Mouse (Mus musculus) hindbrain, embryonic 11.5 days (tissue): ENCODE data around the gene Traf3. TPM values are rescaled to one million over a fixed set of nuclear protein-coding genes. Genes with fewer than 3 reads are reported as not detected.
A peak's percentile ranks its signal among the peaks of the same experiment; 100 is the strongest.

ENCODE experiments used
- ATAC-seq: fragments of 200-750 bp; cut with Nextera tagmentation; 2 replicates; pipeline ENCODE4 v1.8.0; 2017; ENCODE audit warnings: mild to moderate bottlenecking, moderate TSS enrichment, moderate library complexity; ENCODE audit not compliant: low FRiP score
- DNase-seq: peaks from one replicate; pipeline ENCODE4 v3.0.0-alpha.2; 2015; ENCODE audit warnings: low spot score
- H3K27ac ChIP-seq: fragments of 300-500 bp; sonication (generic); 2 replicates; pipeline ENCODE4 v1.5.1; 2014; ENCODE audit warnings: mild to moderate bottlenecking, low read depth, low read length
- H3K27me3 ChIP-seq: fragments of 300-500 bp; sonication (generic); 2 replicates; pipeline ENCODE4 v1.6.1; 2014; ENCODE audit warnings: mild to moderate bottlenecking, low read length, moderate library complexity, mixed read lengths; ENCODE audit not compliant: control insufficient read depth, insufficient read depth
- H3K36me3 ChIP-seq: fragments of 300-500 bp; sonication (generic); 2 replicates; pipeline ENCODE4 v1.6.1; 2014; ENCODE audit warnings: mild to moderate bottlenecking, low read length, moderate library complexity, mixed read lengths; ENCODE audit not compliant: control insufficient read depth, insufficient read depth
- H3K4me1 ChIP-seq: fragments of 300-500 bp; sonication (generic); replicated peaks from 2 replicates; pipeline ENCODE4 v1.6.1; 2014; ENCODE audit warnings: low read length, mixed read lengths; ENCODE audit not compliant: control insufficient read depth, insufficient read depth
- H3K4me2 ChIP-seq: fragments of 300-500 bp; sonication (generic); replicated peaks from 2 replicates; pipeline ENCODE4 v1.6.1; 2014; ENCODE audit warnings: mild to moderate bottlenecking, low read depth, low read length
- H3K4me3 ChIP-seq: fragments of 300-500 bp; sonication (generic); 2 replicates; pipeline ENCODE4 v1.5.1; 2014; ENCODE audit warnings: low read depth, low read length
- H3K9ac ChIP-seq: fragments of 300-500 bp; sonication (generic); 2 replicates; pipeline ENCODE4 v1.6.1; 2014; ENCODE audit warnings: low read depth, low read length
- H3K9me3 ChIP-seq: fragments of 300-500 bp; sonication (generic); 2 replicates; pipeline ENCODE4 v1.6.1; 2016; ENCODE audit warnings: low read length; ENCODE audit not compliant: control insufficient read depth
- WGBS: fragments of 180-500 bp; shearing (Covaris S2); extraction: QIAGEN DNeasy Blood & Tissue Kit; methylation state at CpG from one replicate; pipeline ENCODE4 v1.1.7; 2014; 5-methylcytosine and 5-hydroxymethylcytosine counted together
- polyA plus RNA-seq: library from polyadenylated mRNA; unstranded; fragments of >200 nt; fragmentation: Nextera tagmentation; extraction: Ambion mirVana; gene quantifications from 2 replicates; pipeline ENCODE4 v1.2.1, GENCODE M21; 2014

The Traf3 gene
- polyA plus RNA-seq, 1 experiment from 2014 or later: 16.2 TPM

- Histone ChIP-seq H3K9ac (peak overlapping the region; percentile 31; the same call in 1 of the 2 replicates), H3K4me1 (peaks cover 15% of the 10 kb centered on the region), H3K27me3 (peaks cover 68% of the 10 kb centered on the region), H3K27ac (no peak overlapping the region), H3K9me3 (no peaks in the 10 kb centered on the region), H3K4me3 (peak overlapping the region; percentile 35), H3K36me3 (no peaks in the 10 kb centered on the region), H3K4me2 (peak overlapping the region; percentile 69)
- WGBS: under 1% methylated on average over 53 of the region's 58 CpGs
- ATAC-seq (no peak), DNase-seq (peak; percentile 44)
Measured at GRCm38 (mm10) chr12:111275150-111275841, 109.1 kb downstream of the Traf3 start.

GRCm38 (mm10) chr12:111276371-111276770, 110.2 kb downstream of the Traf3 start:
- Histone ChIP-seq H3K4me1 (peaks cover 15% of the 10 kb centered on the region), H3K4me3 (no peak overlapping the region), H3K9me3 (no peaks in the 10 kb centered on the region), H3K4me2 (no peak overlapping the region), H3K27ac (no peak overlapping the region), H3K27me3 (peaks cover 57% of the 10 kb centered on the region), H3K9ac (no peak overlapping the region), H3K36me3 (no peaks in the 10 kb centered on the region)
- WGBS: 53% methylated on average over 6 of the region's 6 CpGs
- ATAC-seq (no peak), DNase-seq (no peak)

- Histone ChIP-seq H3K4me3 (no peak overlapping the region), H3K9ac (no peak overlapping the region), H3K9me3 (no peaks in the 10 kb centered on the region), H3K27me3 (no peaks in the 10 kb centered on the region), H3K4me1 (0 out of 2 replicates have a peak, but pooled peaks cover 2% of the 10 kb centered on the region), H3K4me2 (no peak overlapping the region; the same call in 1 of the 2 replicates), H3K36me3 (no peaks in the 10 kb centered on the region), H3K27ac (no peak overlapping the region)
- no peak for ATAC-seq
- WGBS: 68% methylated on average over 4 of the region's 4 CpGs
- no peak for DNase-seq
Measured at GRCm38 (mm10) chr12:111283573-111283972, 117.4 kb downstream of the Traf3 start.

GRCm38 (mm10) chr12:111284532-111284931, 118.4 kb downstream of the Traf3 start:
- no peak for ATAC-seq
- Histone ChIP-seq H3K4me1 (0 out of 2 replicates have a peak, but pooled peaks cover 2% of the 10 kb centered on the region), H3K27ac (no peak overlapping the region), H3K27me3 (no peaks in the 10 kb centered on the region), H3K4me3 (no peak overlapping the region), H3K9ac (no peak overlapping the region), H3K36me3 (no peaks in the 10 kb centered on the region), H3K4me2 (peak overlapping the region; percentile 21; the same call in 1 of the 2 replicates), H3K9me3 (no peaks in the 10 kb centered on the region)
- no peak for DNase-seq
- 31% methylated on average over 10 of the region's 10 CpGs for WGBS

- ATAC-seq (no peak), DNase-seq (no peak)
- Histone ChIP-seq H3K27me3 (no peaks in the 10 kb centered on the region), H3K4me3 (no peak overlapping the region), H3K9ac (no peak overlapping the region), H3K9me3 (no peaks in the 10 kb centered on the region), H3K4me1 (no peaks in the 10 kb centered on the region), H3K4me2 (no peak overlapping the region), H3K27ac (no peak overlapping the region), H3K36me3 (peaks cover 13% of the 10 kb centered on the region)
- 89% methylated on average over 12 of the region's 12 CpGs for WGBS
Measured at GRCm38 (mm10) chr12:111293025-111293424, 126.9 kb downstream of the Traf3 start.

GRCm38 (mm10) chr12:111301322-111302017, 135.3 kb downstream of the Traf3 start:
- 95% methylated on average over 27 of the region's 27 CpGs for WGBS
- Histone ChIP-seq H3K9me3 (no peaks in the 10 kb centered on the region), H3K27me3 (no peaks in the 10 kb centered on the region), H3K9ac (no peak overlapping the region), H3K27ac (no peak overlapping the region), H3K4me1 (no peaks in the 10 kb centered on the region), H3K4me3 (no peak overlapping the region), H3K36me3 (peaks cover 21% of the 10 kb centered on the region), H3K4me2 (no peak overlapping the region)
- DNase-seq (no peak), ATAC-seq (no peak)

GRCm38 (mm10) chr12:111302018-111302345, 135.8 kb downstream of the Traf3 start:
- Histone ChIP-seq H3K4me1 (no peaks in the 10 kb centered on the region), H3K4me2 (no peak overlapping the region), H3K27me3 (no peaks in the 10 kb centered on the region), H3K4me3 (no peak overlapping the region), H3K9me3 (no peaks in the 10 kb centered on the region), H3K27ac (no peak overlapping the region), H3K9ac (no peak overlapping the region), H3K36me3 (peaks cover 21% of the 10 kb centered on the region)
- no peak for DNase-seq
- 94% methylated on average over 14 of the region's 14 CpGs for WGBS
- no peak for ATAC-seq

GRCm38 (mm10) chr12:111303702-111304337, 137.7 kb downstream of the Traf3 start:
- Histone ChIP-seq H3K4me2 (no peak overlapping the region), H3K27me3 (no peaks in the 10 kb centered on the region), H3K9me3 (no peaks in the 10 kb centered on the region), H3K9ac (no peak overlapping the region), H3K27ac (no peak overlapping the region), H3K4me3 (no peak overlapping the region), H3K4me1 (no peaks in the 10 kb centered on the region), H3K36me3 (peaks cover 19% of the 10 kb centered on the region)
- no peak for DNase-seq
- ATAC-seq: no peak
- 96% methylated on average over 8 of the region's 8 CpGs for WGBS
